Mouse (Mus musculus) neural tube, embryonic 13.5 days (tissue): ENCODE data around the gene Ipo11. TPM values are rescaled to one million over a fixed set of nuclear protein-coding genes. Genes with fewer than 3 reads are reported as not detected.

Experiments
- ATAC-seq: fragments of 200-750 bp; cut with Nextera tagmentation; 2 replicates; pipeline ENCODE4 v1.8.0; 2017; ENCODE audit warnings: low read depth, mild to moderate bottlenecking, moderate TSS enrichment, moderate library complexity
- H3K27ac ChIP-seq: fragments of 300-500 bp; sonication (generic); replicated peaks from 2 replicates; pipeline ENCODE4 v1.5.1; 2015; ENCODE audit warnings: moderate library complexity, mild to moderate bottlenecking, inconsistent platforms
- H3K27me3 ChIP-seq: fragments of 300-500 bp; sonication (generic); 2 replicates; pipeline ENCODE4 v1.6.1; 2015; ENCODE audit warnings: mild to moderate bottlenecking, inconsistent platforms
- H3K36me3 ChIP-seq: fragments of 300-500 bp; sonication (generic); 2 replicates; pipeline ENCODE4 v1.6.1; 2015; ENCODE audit warnings: mild to moderate bottlenecking, inconsistent platforms
- H3K4me1 ChIP-seq: fragments of 300-500 bp; sonication (generic); replicated peaks from 2 replicates; pipeline ENCODE4 v1.6.1; 2015; ENCODE audit warnings: inconsistent platforms
- H3K4me2 ChIP-seq: fragments of 300-500 bp; sonication (generic); 2 replicates; pipeline ENCODE4 v1.6.1; 2015; ENCODE audit warnings: inconsistent platforms, mild to moderate bottlenecking, moderate library complexity
- H3K4me3 ChIP-seq: fragments of 300-500 bp; sonication (generic); 2 replicates; pipeline ENCODE4 v1.5.1; 2015; ENCODE audit warnings: mild to moderate bottlenecking, inconsistent platforms
- H3K9ac ChIP-seq: fragments of 300-500 bp; sonication (generic); 2 replicates; pipeline ENCODE4 v1.6.1; 2015; ENCODE audit warnings: moderate library complexity, mild to moderate bottlenecking, inconsistent platforms
- H3K9me3 ChIP-seq: fragments of 300-500 bp; sonication (generic); 2 replicates; pipeline ENCODE4 v1.6.1; 2016; ENCODE audit warnings: inconsistent platforms
- WGBS: fragments of 180-500 bp; shearing (Covaris S2); methylation state at CpG from one replicate; pipeline ENCODE4 v1.1.7; 2015; 5-methylcytosine and 5-hydroxymethylcytosine counted together
- polyA plus RNA-seq: library from polyadenylated mRNA; unstranded; fragments of >200 nt; fragmentation: Nextera tagmentation; extraction: Ambion mirVana; gene quantifications from 2 replicates; pipeline ENCODE4 v1.2.1, GENCODE M21; 2015

Ipo11 gene
- polyA plus RNA-seq, 1 experiment from 2014 or later = 32.8 TPM

GRCm38 (mm10) chr13:106808315-106808714, 128.4 kb downstream of the Ipo11 start:
- H3K4me1 ChIP-seq = peaks cover 4% of the 10 kb centered on the region; the same call in 1 of the 2 replicates
- no peak overlapping the region for H3K4me2 ChIP-seq
- no peak overlapping the region for H3K9ac ChIP-seq
- 94% methylated on average over 2 of the region's 2 CpGs for WGBS
- H3K36me3 ChIP-seq = peaks cover 25% of the 10 kb centered on the region
- no peaks in the 10 kb centered on the region for H3K9me3 ChIP-seq
- H3K4me3 ChIP-seq = no peak overlapping the region
- no peak overlapping the region for H3K27ac ChIP-seq
- ATAC-seq = no peak
- H3K27me3 ChIP-seq = no peaks in the 10 kb centered on the region

DNA sequence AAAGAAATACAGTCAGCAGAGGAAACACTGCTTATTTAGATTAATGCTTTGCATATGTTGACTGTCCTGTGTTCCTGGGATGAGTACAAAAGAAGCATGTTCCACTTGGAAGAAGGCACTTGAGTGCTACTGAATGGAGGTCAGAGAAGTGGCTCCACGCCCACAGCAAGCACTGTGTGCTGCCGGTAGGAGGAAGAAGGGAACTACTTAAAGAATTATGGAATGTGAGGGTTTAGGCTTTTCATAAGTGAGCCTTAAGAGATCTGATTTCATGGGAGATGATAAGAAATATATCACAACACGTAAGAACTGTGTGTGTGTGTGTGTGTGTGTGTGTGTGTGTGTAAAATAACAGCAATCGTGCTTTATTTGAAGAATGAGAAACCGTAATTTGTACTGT, 129.5 kb downstream of the Ipo11 start:
- Histone ChIP-seq H3K4me3 (no peak overlapping the region), H3K27me3 (no peaks in the 10 kb centered on the region), H3K36me3 (peaks cover 25% of the 10 kb centered on the region), H3K27ac (no peak overlapping the region), H3K4me2 (no peak overlapping the region), H3K9ac (no peak overlapping the region), H3K4me1 (no peaks in the 10 kb centered on the region), H3K9me3 (no peaks in the 10 kb centered on the region)
- 90% methylated on average over 5 of the region's 5 CpGs for WGBS
- ATAC-seq = no peak

GRCm38 (mm10) chr13:106805146-106805545, 131.6 kb downstream of the Ipo11 start:
- H3K4me2 ChIP-seq = no peak overlapping the region
- no peaks in the 10 kb centered on the region for H3K9me3 ChIP-seq
- H3K36me3 ChIP-seq = peaks cover 20% of the 10 kb centered on the region
- no peak overlapping the region for H3K4me3 ChIP-seq
- H3K27me3 ChIP-seq = no peaks in the 10 kb centered on the region
- no peak overlapping the region for H3K27ac ChIP-seq
- H3K9ac ChIP-seq = no peak overlapping the region
- no peak for ATAC-seq
- no peaks in the 10 kb centered on the region for H3K4me1 ChIP-seq
- 88% methylated on average over 5 of the region's 5 CpGs for WGBS

GRCm38 (mm10) chr13:106798026-106798425, 138.7 kb downstream of the Ipo11 start:
- Histone ChIP-seq H3K36me3 (peaks cover 24% of the 10 kb centered on the region), H3K4me3 (no peak overlapping the region), H3K4me2 (no peak overlapping the region), H3K4me1 (no peaks in the 10 kb centered on the region), H3K9me3 (no peaks in the 10 kb centered on the region), H3K9ac (no peak overlapping the region), H3K27ac (no peak overlapping the region), H3K27me3 (no peaks in the 10 kb centered on the region)
- WGBS = 75% methylated on average over 3 of the region's 3 CpGs
- ATAC-seq = no peak

GRCm38 (mm10) chr13:106788817-106789216, 147.9 kb downstream of the Ipo11 start:
- Histone ChIP-seq H3K27me3 (no peaks in the 10 kb centered on the region), H3K4me1 (no peaks in the 10 kb centered on the region), H3K4me2 (no peak overlapping the region), H3K27ac (no peak overlapping the region), H3K4me3 (no peak overlapping the region), H3K36me3 (peaks cover 13% of the 10 kb centered on the region), H3K9me3 (no peaks in the 10 kb centered on the region), H3K9ac (no peak overlapping the region)
- ATAC-seq = no peak
- WGBS = 60% methylated on average over 7 of the region's 7 CpGs

GRCm38 (mm10) chr13:106768807-106769206, 168.0 kb downstream of the Ipo11 start:
- ATAC-seq = no peak
- Histone ChIP-seq H3K4me2 (no peak overlapping the region), H3K27ac (no peak overlapping the region), H3K9me3 (no peaks in the 10 kb centered on the region), H3K4me3 (no peak overlapping the region), H3K9ac (no peak overlapping the region), H3K36me3 (no peaks in the 10 kb centered on the region), H3K27me3 (no peaks in the 10 kb centered on the region), H3K4me1 (no peaks in the 10 kb centered on the region)
- 90% methylated on average over 10 of the region's 10 CpGs for WGBS

- Histone ChIP-seq H3K4me1 (no peaks in the 10 kb centered on the region), H3K4me3 (no peak overlapping the region), H3K27ac (no peak overlapping the region), H3K9ac (no peak overlapping the region), H3K4me2 (no peak overlapping the region), H3K9me3 (no peaks in the 10 kb centered on the region), H3K27me3 (no peaks in the 10 kb centered on the region), H3K36me3 (no peaks in the 10 kb centered on the region)
- WGBS = 60% methylated on average over 1 of the region's 1 CpGs
- ATAC-seq = no peak
Observed at GRCm38 (mm10) chr13:106762611-106763010, 174.1 kb downstream of the Ipo11 start.

DNA sequence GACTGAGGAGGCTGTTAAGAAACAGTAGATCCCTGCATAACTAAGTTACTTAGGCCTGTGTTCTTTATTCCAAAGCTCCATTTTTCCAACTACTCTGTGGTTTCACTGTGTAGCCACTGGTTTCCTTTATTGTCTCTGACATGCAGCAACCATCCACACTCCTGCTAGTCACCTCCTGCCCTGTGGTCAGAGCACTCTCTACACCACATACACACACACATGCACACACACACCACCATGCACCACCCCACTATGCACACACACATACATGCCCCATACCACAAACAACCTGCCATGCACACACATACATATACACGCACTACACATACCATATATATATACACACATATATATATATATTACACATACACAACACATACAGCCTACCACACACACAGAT, 175.1 kb downstream of the Ipo11 start:
- H3K4me2 ChIP-seq = no peak overlapping the region
- H3K27me3 ChIP-seq = no peaks in the 10 kb centered on the region
- H3K9ac ChIP-seq = no peak overlapping the region
- WGBS = 100% methylated on average over 1 of the region's 1 CpGs
- H3K27ac ChIP-seq = no peak overlapping the region
- H3K36me3 ChIP-seq = no peaks in the 10 kb centered on the region
- H3K4me1 ChIP-seq = no peaks in the 10 kb centered on the region
- H3K9me3 ChIP-seq = no peaks in the 10 kb centered on the region
- no peak overlapping the region for H3K4me3 ChIP-seq
- ATAC-seq = no peak

- H3K27me3 ChIP-seq = no peaks in the 10 kb centered on the region
- H3K9ac ChIP-seq = no peak overlapping the region
- no peaks in the 10 kb centered on the region for H3K36me3 ChIP-seq
- no peak overlapping the region for H3K27ac ChIP-seq
- H3K4me3 ChIP-seq = no peak overlapping the region
- ATAC-seq = no peak
- H3K4me2 ChIP-seq = no peak overlapping the region
- WGBS = 75% methylated on average over 14 of the region's 14 CpGs
- H3K4me1 ChIP-seq = no peaks in the 10 kb centered on the region
- H3K9me3 ChIP-seq = no peaks in the 10 kb centered on the region
Observed at GRCm38 (mm10) chr13:106760232-106760875, 176.4 kb downstream of the Ipo11 start.

GRCm38 (mm10) chr13:106755892-106756291, 180.9 kb downstream of the Ipo11 start:
- ATAC-seq = no peak
- H3K4me3 ChIP-seq = no peak overlapping the region
- H3K4me2 ChIP-seq = no peak overlapping the region
- no peak overlapping the region for H3K9ac ChIP-seq
- no peak overlapping the region for H3K27ac ChIP-seq
- no peaks in the 10 kb centered on the region for H3K36me3 ChIP-seq
- no peaks in the 10 kb centered on the region for H3K4me1 ChIP-seq
- H3K9me3 ChIP-seq = no peaks in the 10 kb centered on the region
- no peaks in the 10 kb centered on the region for H3K27me3 ChIP-seq
- WGBS = 70% methylated on average over 5 of the region's 5 CpGs

GRCm38 (mm10) chr13:106754216-106754615, 182.5 kb downstream of the Ipo11 start:
- H3K9ac ChIP-seq = no peak overlapping the region
- H3K4me1 ChIP-seq = no peaks in the 10 kb centered on the region
- no peak overlapping the region for H3K4me3 ChIP-seq
- no peaks in the 10 kb centered on the region for H3K9me3 ChIP-seq
- WGBS = 86% methylated on average over 3 of the region's 3 CpGs
- H3K36me3 ChIP-seq = no peaks in the 10 kb centered on the region
- H3K4me2 ChIP-seq = no peak overlapping the region
- ATAC-seq = no peak
- H3K27ac ChIP-seq = no peak overlapping the region
- H3K27me3 ChIP-seq = no peaks in the 10 kb centered on the region

DNA sequence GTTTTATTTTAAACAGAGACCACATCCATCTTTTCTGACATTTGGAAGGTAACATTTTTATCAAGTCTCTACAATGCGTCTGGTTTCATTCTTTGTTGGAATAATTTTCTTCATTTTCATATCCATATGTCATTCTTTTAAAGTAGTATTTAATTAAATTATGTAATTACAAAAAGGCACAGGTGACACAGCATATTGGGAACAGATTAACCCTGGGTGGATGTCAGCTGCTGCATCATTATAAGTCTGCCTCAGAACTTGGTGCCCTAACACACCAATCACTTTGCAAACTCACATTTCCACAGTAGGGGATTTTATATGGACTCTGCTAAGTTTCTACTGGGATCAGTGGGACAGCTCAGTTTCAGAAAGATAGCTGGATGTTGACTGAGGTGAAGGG, 184.8 kb downstream of the Ipo11 start:
- H3K9me3 ChIP-seq = no peaks in the 10 kb centered on the region
- H3K4me3 ChIP-seq = no peak overlapping the region
- H3K27me3 ChIP-seq = no peaks in the 10 kb centered on the region
- no peak for ATAC-seq
- H3K27ac ChIP-seq = no peak overlapping the region
- H3K36me3 ChIP-seq = no peaks in the 10 kb centered on the region
- no peak overlapping the region for H3K4me2 ChIP-seq
- no peak overlapping the region for H3K9ac ChIP-seq
- H3K4me1 ChIP-seq = no peaks in the 10 kb centered on the region
- WGBS = 86% methylated on average over 1 of the region's 1 CpGs

- no peak for ATAC-seq
- H3K36me3 ChIP-seq = no peaks in the 10 kb centered on the region
- H3K27me3 ChIP-seq = no peaks in the 10 kb centered on the region
- no peak overlapping the region for H3K9ac ChIP-seq
- no peak overlapping the region for H3K27ac ChIP-seq
- H3K4me3 ChIP-seq = no peak overlapping the region
- WGBS = 90% methylated on average over 5 of the region's 5 CpGs
- no peaks in the 10 kb centered on the region for H3K9me3 ChIP-seq
- no peak overlapping the region for H3K4me2 ChIP-seq
- no peaks in the 10 kb centered on the region for H3K4me1 ChIP-seq
Observed at GRCm38 (mm10) chr13:106746823-106747222, 189.9 kb downstream of the Ipo11 start.
